Mouse (Mus musculus) embryonic stem cell, embryonic (primary cell): ENCODE measurements around the gene Dqx1.

Experiments used
- CTCF ChIA-PET, 4 experiments: fragments of 300-600 bp in 2 of 4; fragments of 350-600 bp in 2 of 4; sonication (Branson Sonifier 250); formaldehyde crosslinking; loops; one replicate each; lab custom pipeline; 2022; ENCODE audit warnings: inconsistent platforms in 2 of 4; lab: Charles Lee
- POLR2A ChIA-PET, 4 experiments: fragments of 300-600 bp in 2 of 4; fragments of 350-600 bp in 2 of 4; sonication (Branson Sonifier 250); formaldehyde crosslinking; loops; one replicate each; lab custom pipeline; 2022; ENCODE audit warnings: antibody characterized with exemption in 4 of 4, inconsistent platforms in 1 of 4; lab: Charles Lee

Dqx1 gene

DNA sequence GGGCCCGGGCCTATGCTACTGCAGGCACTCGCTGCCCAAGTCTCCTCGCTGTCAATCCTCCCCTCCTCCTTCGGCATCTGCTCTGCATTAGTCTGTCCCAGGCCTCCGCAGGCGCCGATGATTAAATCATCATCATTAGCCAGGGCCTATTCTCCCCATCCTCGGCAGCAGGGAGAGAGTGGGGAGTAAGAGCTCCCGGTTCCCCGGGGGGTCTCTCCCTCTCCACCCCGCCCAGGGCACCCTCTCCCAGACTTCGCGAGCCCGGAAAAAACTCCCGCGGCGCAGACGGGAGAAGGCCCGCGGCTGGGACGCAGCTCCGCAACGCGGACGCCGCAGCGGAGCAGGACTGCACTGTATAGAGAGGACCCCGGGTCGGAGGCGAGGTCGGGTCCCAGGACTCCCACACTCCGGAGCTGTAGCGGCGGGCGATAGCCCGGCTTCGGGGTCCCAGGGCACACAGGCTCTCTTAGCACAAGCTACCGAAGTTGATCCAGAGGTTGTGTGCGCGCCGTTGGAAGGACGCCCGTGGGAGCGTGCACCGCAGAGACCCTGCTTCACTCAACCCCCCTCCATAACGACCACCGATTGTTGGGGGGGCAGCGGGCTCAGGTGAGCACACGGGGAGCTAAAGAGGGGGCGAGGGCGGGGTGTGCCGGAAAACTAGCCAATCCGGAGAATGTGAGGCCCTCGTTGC is 20.1 kb downstream of the Dqx1 start, which contains the start of gene Pcgf1:
TSS of gene Pcgf1 (plus strand) at position 240 of the 694 bp plus-strand sequence.
- CTCF ChIA-PET, result interaction anchor here in 3 of 4 experiments (0.5 to 2.2 kb wide), 19 partner anchors 10 to 717 kb away, joined by 3 to 9 read pairs (median 4); partner anchors contain the start of genes Aup1 (in 1 of the 3), Ccdc142 (in 1 of the 3), Dqx1 (in 1 of the 3) and Gm42688 (in 1 of the 3)
- POLR2A ChIA-PET, result interaction anchor here in 3 of 4 experiments (0.6 to 2.7 kb wide), 54 partner anchors 9 to 373 kb away, joined by 3 to 18 read pairs (median 4); partner anchors contain the start of genes Dqx1 (in 3 of the 3), Wbp1 (in 3 of the 3), Aup1 (in 2 of the 3) and Ccdc142 (in 2 of the 3)

DNA sequence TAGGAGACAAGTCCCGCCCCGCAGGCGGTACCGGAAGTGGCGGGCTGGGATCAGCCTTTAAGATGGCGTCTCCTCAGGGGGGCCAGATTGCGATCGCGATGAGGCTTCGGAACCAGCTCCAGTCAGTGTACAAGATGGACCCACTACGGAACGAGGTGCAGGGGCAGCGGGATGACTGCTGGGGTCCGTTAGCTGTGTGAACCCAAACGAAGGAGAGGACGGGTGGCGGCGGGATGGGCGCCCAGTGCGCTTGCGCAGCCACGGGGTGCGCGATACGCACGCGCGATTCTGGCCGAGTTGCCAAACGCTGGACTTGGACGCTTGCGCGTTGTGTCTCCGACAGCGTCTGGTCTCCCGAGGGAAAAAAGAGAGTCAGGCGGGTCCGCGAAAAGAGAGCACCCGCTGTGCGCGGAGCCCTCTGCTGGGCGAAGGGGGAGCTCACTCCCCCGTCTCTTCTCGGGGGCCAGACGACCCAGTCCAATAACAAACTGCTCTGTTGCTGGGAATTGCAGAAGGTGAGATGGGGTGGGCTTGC is 20.7 kb downstream of the Dqx1 start:
- ChIA-PET CTCF (interaction anchor here in 3 of 4 experiments (0.6 to 2.2 kb wide), 18 partner anchors 9 to 698 kb away, joined by 3 to 9 read pairs (median 4); partner anchors contain the start of genes Aup1 (in 1 of the 3), Ccdc142 (in 1 of the 3), Dqx1 (in 1 of the 3) and Gm42688 (in 1 of the 3)), POLR2A (interaction anchor here in 3 of 4 experiments (0.6 to 2.7 kb wide), 54 partner anchors 8 to 373 kb away, joined by 3 to 18 read pairs (median 4); partner anchors contain the start of genes Dqx1 (in 3 of the 3), Wbp1 (in 3 of the 3), Aup1 (in 2 of the 3) and Ccdc142 (in 2 of the 3))

GRCm38 (mm10) chr6:83080210-83080609 is 22.6 kb downstream of the Dqx1 start:
- CTCF ChIA-PET, result interaction anchor here in 1 of 4 experiments (1.0 kb wide), 1 partner anchor 20 kb away, joined by 3 read pairs; no protein-coding TSS in a partner anchor
- POLR2A ChIA-PET, result interaction anchor here in 1 of 4 experiments (1.5 kb wide), 1 partner anchor 44 kb away, joined by 3 read pairs; no protein-coding TSS in a partner anchor

GRCm38 (mm10) chr6:83083497-83083896 is 25.9 kb downstream of the Dqx1 start:
- CTCF ChIA-PET, result interaction anchor here in 1 of 4 experiments (1.1 to 1.4 kb wide), 3 partner anchors 17 to 87 kb away, joined by 3 to 4 read pairs (median 3); partner anchors contain the start of genes Ccdc142 and Gm42688
- POLR2A ChIA-PET, result interaction anchor here in 3 of 4 experiments (0.6 to 1.9 kb wide), 13 partner anchors 9 to 73 kb away, joined by 3 to 6 read pairs (median 4); partner anchors contain the start of genes Ccdc142 (in 1 of the 3), Dqx1 (in 1 of the 3), Gm42688 (in 1 of the 3) and Mrpl53 (in 1 of the 3)

- ChIA-PET CTCF (no interaction called here), POLR2A (interaction anchor here in 1 of 4 experiments (1.0 kb wide), 1 partner anchor 19 kb away, joined by 3 read pairs; no protein-coding TSS in a partner anchor)
Measured at GRCm38 (mm10) chr6:83084477-83084876, 26.8 kb downstream of the Dqx1 start.

GRCm38 (mm10) chr6:83086121-83087035 is 28.7 kb downstream of the Dqx1 start, which contains the start of gene Lbx2:
Gene Lbx2, plus strand, starts transcription at chr6:83086367.
- CTCF ChIA-PET, result interaction anchor here in 3 of 4 experiments (0.6 to 2.9 kb wide), 15 partner anchors 8 to 180 kb away, joined by 3 to 14 read pairs (median 5); partner anchors contain the start of genes Ccdc142 (in 2 of the 3), Gm42688 (in 2 of the 3), Pcgf1 (in 2 of the 3) and Dctn1 (in 1 of the 3)
- POLR2A ChIA-PET, result interaction anchor here (0.6 to 2.8 kb wide), 22 partner anchors 8 to 239 kb away, joined by 3 to 22 read pairs (median 4); partner anchors contain the start of genes Ccdc142 (in 3 of the 4), Gm42688 (in 3 of the 4), Pcgf1 (in 3 of the 4) and Aup1 (in 2 of the 4)

GRCm38 (mm10) chr6:83087205-83087925 is 29.7 kb downstream of the Dqx1 start:
- ChIA-PET CTCF (interaction anchor here in 3 of 4 experiments (0.6 to 2.9 kb wide), 16 partner anchors 9 to 181 kb away, joined by 3 to 14 read pairs (median 5); partner anchors contain the start of genes Pcgf1 (in 3 of the 3), Ccdc142 (in 2 of the 3), Gm42688 (in 2 of the 3) and Dctn1 (in 1 of the 3)), POLR2A (interaction anchor here in 3 of 4 experiments (0.9 to 2.8 kb wide), 18 partner anchors 9 to 238 kb away, joined by 3 to 22 read pairs (median 4); partner anchors contain the start of genes Ccdc142 (in 3 of the 3), Gm42688 (in 3 of the 3), Pcgf1 (in 3 of the 3) and Aup1 (in 1 of the 3))

- ChIA-PET CTCF (interaction anchor here in 3 of 4 experiments (0.6 to 2.9 kb wide), 14 partner anchors 9 to 127 kb away, joined by 3 to 14 read pairs (median 4); partner anchors contain the start of genes Pcgf1 (in 3 of the 3), Ccdc142 (in 2 of the 3), Gm42688 (in 2 of the 3) and Dctn1 (in 1 of the 3)), POLR2A (interaction anchor here in 3 of 4 experiments (0.9 to 2.8 kb wide), 16 partner anchors 10 to 238 kb away, joined by 3 to 22 read pairs (median 4); partner anchors contain the start of genes Pcgf1 (in 3 of the 3), Ccdc142 (in 2 of the 3), Gm42688 (in 2 of the 3) and Aup1 (in 1 of the 3))
Measured at GRCm38 (mm10) chr6:83087926-83088260, 30.2 kb downstream of the Dqx1 start.

- ChIA-PET CTCF (interaction anchor here (0.7 to 1.7 kb wide), 8 partner anchors 9 to 225 kb away, joined by 3 to 7 read pairs (median 4); partner anchors contain the start of genes Ccdc142 (in 2 of the 4) and Gm42688 (in 2 of the 4)), POLR2A (interaction anchor here (0.6 to 2.3 kb wide), 9 partner anchors 9 to 221 kb away, joined by 3 to 9 read pairs (median 5); partner anchors contain the start of genes Ccdc142 (in 2 of the 4), Gm42688 (in 2 of the 4) and Wbp1 (in 1 of the 4))
Measured at GRCm38 (mm10) chr6:83092416-83093127, 34.9 kb downstream of the Dqx1 start.

- ChIA-PET POLR2A (interaction anchor here in 3 of 4 experiments (0.6 to 1.9 kb wide), 8 partner anchors 10 to 60 kb away, joined by 3 to 5 read pairs (median 4); no protein-coding TSS in a partner anchor), CTCF (interaction anchor here in 3 of 4 experiments (0.6 to 3.2 kb wide), 11 partner anchors 9 to 634 kb away, joined by 3 to 12 read pairs (median 3); partner anchors contain the start of genes Lbx2 (in 1 of the 3) and Pcgf1 (in 1 of the 3))
Measured at GRCm38 (mm10) chr6:83095968-83096367, 38.3 kb downstream of the Dqx1 start.

DNA sequence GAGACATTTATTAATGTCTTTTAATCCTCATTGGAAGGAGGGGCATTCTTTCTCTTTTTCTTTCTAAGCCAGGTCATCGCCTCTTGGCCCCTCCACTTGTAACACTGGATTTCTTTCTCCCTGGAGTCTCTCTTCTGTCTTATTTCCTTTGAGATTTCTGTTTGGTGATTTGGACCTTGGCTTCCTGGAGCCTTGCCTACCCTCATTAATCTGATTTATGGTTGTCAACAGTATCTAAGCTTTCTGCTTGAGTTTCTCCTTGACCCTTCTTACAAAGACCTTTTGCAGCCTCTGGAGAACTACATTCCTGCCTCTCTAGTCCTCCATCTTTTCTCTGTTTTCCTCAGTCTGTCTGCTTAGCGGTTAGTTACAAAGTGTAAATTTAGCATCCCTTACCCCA is 40.8 kb downstream of the Dqx1 start:
- ChIA-PET CTCF (interaction anchor here in 3 of 4 experiments (0.6 to 3.2 kb wide), 4 partner anchors 8 to 127 kb away, joined by 3 to 8 read pairs (median 4); no protein-coding TSS in a partner anchor), POLR2A (interaction anchor here in 3 of 4 experiments (0.5 to 1.6 kb wide), 5 partner anchors 11 to 130 kb away, joined by 3 to 5 read pairs (median 3); partner anchors contain the start of gene Pcgf1 (in 1 of the 3))

GRCm38 (mm10) chr6:83101316-83101687 is 43.7 kb downstream of the Dqx1 start, which contains the start of the genes Ccdc142 and Gm42688:
Gene Ccdc142, plus strand, starts transcription at chr6:83101601.
Gene Gm42688, plus strand, starts transcription at chr6:83101617.
- POLR2A ChIA-PET, result interaction anchor here (0.6 to 3.7 kb wide), 62 partner anchors 9 to 838 kb away, joined by 3 to 48 read pairs (median 4); partner anchors contain the start of genes 1700003E16Rik (in 3 of the 4), Aup1 (in 3 of the 4), Htra2 (in 3 of the 4) and Wbp1 (in 3 of the 4)

DNA sequence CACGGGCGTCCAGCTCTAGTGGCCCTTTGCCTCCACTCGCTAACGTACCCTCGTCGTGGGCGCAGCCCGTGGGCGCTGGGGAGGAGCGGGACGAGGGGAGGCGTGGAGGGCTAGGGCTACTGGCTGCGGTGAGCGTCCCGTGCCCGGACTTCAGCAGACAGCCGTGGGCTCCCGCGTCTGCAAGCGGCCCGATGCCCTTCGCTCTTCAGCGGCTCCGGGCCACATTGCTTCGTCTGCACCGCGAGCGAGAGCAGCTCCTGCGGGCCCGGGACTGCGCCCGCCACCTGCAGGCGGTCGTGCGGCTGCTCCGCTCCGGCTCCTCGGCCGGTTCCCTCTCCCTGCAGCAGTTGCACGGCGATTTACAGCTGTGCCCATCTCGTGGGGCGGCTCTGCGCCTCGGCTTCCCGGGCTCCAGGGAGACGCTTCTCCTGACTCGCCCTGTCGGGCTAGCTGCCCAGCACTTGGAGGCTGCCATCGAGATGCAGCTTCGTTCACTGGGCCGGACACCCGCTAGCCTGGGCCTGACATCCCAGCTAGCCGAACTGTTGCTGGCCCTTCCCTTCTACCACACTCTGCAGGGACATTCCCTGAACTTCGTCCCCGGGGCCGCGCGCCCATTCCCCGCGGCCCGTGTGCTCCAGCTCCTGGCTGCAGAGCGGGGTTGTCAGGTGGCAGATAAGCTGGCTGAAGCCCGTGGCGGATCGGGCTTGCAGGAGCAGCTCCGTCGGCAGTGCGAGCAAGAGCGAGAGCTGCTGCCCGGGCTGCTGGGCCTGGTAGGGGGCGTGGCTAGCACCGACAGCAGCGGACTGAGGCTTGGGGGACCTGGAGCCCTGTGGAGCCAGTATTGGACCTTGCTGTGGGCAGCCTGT is 44.3 kb downstream of the Dqx1 start:
- POLR2A ChIA-PET, result interaction anchor here (0.6 to 3.7 kb wide), 72 partner anchors 8 to 322 kb away, joined by 3 to 48 read pairs (median 4); partner anchors contain the start of genes Wbp1 (in 4 of the 4), 1700003E16Rik (in 3 of the 4), Aup1 (in 3 of the 4) and Htra2 (in 3 of the 4)
- CTCF ChIA-PET, result interaction anchor here (0.5 to 3.5 kb wide), 67 partner anchors 8 to 448 kb away, joined by 3 to 43 read pairs (median 4); partner anchors contain the start of genes Dctn1 (in 3 of the 4), Wbp1 (in 3 of the 4), Aup1 (in 2 of the 4) and Dqx1 (in 2 of the 4)

More at GRCm38 (mm10) chr6:83101316-83101687, 43.7 kb downstream of the Dqx1 start, which contains the start of the genes Ccdc142 and Gm42688:
- CTCF ChIA-PET, result interaction anchor here (0.5 to 3.5 kb wide), 58 partner anchors 8 to 447 kb away, joined by 3 to 43 read pairs (median 5); partner anchors contain the start of genes Dctn1 (in 3 of the 4), Wbp1 (in 3 of the 4), Lbx2 (in 2 of the 4) and Pcgf1 (in 2 of the 4)
